Mouse (Mus musculus): ENCODE results near the gene Gm3047.
"Not testable (repeated sequence)": the region's sequence is repeated elsewhere in the genome, so short reads cannot be mapped to it uniquely, and the experiment has no call there.

Gm3047 gene

GRCm38 (mm10) chr14:4555105-4555504 is at the start of gene Gm3047:
Gm3047 (plus strand) TSS chr14:4555405.
- in situ Hi-C loops (cut with MseI, MboI), result not testable (repeated sequence)

All from mouse trophoblast stem cell (cell line).